Mouse (Mus musculus): ENCODE measurements around the gene Gm20604.

DNA sequence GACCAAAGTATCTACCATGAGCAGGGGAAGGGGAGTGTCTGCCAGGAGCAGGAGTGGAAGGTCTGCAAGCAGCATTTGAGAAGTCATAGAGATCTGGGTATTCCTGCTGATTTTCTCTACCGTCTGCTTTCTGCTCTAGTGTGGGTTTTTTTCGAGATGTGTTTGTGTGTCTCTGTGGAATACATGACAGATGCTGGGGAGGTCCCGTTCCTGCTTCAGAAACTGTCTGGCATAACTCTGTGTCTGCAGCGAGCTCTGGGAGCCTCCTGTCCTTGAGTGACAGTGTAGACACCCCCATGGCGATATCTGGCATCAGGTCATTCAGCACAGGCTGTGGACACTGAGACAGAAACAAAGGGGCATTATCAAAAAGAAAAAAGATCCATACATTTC is 27.1 kb upstream of the Gm20604 start:
- TF ChIP-seq HCFC1 (IDR thresholded peaks at IDR 0.05; ENCODE audit: borderline replicate concordance, insufficient read depth, low read length) = no peak
- no peak for TF ChIP-seq ZNF384 (IDR thresholded peaks at IDR 0.05; ENCODE audit: low read depth, low read length)
- TF ChIP-seq ZC3H11A (IDR thresholded peaks at IDR 0.05; ENCODE audit: borderline replicate concordance, low read depth, low read length) = no peak
- no peak for TF ChIP-seq MAFK (IDR thresholded peaks at IDR 0.05; ENCODE audit: insufficient read depth, low read depth, low read length)
